Mouse (Mus musculus) urinary bladder, postnatal 25 days (tissue): ENCODE measurements around the gene Gm10392.
A peak's percentile ranks its signal among the peaks of the same experiment; 100 is the strongest.

Source experiments
- DNase-seq: peaks from one replicate; pipeline ENCODE4 v3.0.0; 2022; ENCODE audit warnings: low spot score

Gm10392 gene

GRCm38 (mm10) chr11:77492311-77492871 is 26.6 kb downstream of the Gm10392 start:
- no peak for DNase-seq

DNA sequence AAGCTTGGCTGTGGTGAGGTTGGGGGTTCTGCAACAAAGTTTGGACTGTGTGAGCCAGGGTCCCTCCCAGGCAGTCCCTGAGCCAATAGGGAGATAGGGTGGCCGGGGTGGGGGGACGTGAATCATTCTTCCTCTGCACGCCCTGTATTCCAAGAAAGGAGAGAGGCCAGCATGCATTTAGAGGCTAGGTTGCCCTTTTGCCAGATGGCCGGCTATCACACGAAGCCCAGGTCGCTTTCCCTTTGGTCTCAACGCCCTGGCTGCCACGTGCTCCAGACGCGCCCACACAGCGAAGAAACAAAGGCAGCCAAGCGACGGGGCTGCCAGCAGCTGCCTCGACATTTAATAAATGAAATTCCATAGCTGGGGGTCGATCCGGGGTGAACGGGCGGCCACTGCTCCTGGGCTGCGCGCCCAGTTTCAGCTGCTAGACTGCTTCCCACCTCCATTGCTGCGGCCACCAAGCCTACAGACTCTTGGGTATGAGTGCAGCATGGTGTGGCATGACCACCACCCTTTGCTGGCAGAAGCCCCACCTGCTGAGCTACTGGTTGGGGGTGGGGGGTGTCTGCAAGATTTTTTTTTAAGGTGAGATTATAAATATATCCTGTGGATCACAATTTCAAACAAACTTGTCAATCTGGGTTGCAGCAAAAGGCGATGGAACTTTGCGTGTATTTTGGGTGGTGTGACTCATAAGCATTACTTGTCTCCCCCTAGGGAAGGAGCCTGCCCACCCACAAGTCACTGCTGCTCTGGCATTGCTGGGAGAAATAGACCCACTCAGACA is 27.3 kb downstream of the Gm10392 start:
- DNase-seq, result no peak

DNA sequence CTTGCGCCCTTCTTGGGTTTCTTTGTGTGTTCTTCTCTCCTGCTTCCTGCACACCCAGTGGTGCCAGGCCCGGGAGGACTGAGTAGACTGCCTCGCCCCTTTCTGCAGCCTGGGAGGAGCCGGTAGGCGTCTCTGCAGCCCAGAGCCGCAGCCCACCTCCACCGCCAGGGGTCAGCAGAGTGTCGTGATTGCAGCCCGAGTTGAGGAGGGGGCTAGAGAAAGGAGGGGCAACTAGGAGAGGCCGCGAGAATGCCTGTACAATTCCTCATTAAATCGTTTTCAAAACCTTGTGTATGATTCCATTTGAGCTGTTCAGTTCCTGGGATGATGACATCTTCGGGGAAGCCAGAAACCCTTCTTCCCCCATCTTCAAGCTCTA is 27.9 kb downstream of the Gm10392 start:
- peak; percentile 91 for DNase-seq

DNA sequence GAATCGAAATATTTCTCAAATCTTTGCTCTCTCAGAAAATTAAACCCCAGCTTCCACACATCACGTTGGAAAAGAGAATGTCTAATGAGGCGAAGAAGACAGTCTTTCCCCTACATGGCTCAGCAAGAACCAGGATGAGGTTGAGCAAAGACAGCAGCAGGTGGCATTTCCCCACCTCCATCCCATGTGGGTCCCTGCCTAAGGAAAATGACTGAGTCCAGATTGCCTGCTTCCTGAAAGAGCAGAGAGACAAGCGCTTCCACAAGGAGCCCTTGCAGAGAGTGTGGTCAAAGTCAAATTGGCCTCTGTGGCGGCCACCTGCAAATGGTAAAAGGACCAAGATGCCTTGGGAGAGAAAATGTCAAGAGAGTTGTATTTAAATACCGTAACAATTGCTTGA is 28.5 kb downstream of the Gm10392 start:
- no peak for DNase-seq

- no peak for DNase-seq
These were observed 29.3 kb downstream of the Gm10392 start, which contains the start of gene Ankrd13b for GRCm38 (mm10) chr11:77489591-77490235. TSS of gene Ankrd13b (minus strand) at chr11:77489678.

GRCm38 (mm10) chr11:77488771-77489581 is 30.0 kb downstream of the Gm10392 start:
- DNase-seq, result no peak

- no peak for DNase-seq
These were observed 32.2 kb downstream of the Gm10392 start for GRCm38 (mm10) chr11:77486798-77487197.

DNA sequence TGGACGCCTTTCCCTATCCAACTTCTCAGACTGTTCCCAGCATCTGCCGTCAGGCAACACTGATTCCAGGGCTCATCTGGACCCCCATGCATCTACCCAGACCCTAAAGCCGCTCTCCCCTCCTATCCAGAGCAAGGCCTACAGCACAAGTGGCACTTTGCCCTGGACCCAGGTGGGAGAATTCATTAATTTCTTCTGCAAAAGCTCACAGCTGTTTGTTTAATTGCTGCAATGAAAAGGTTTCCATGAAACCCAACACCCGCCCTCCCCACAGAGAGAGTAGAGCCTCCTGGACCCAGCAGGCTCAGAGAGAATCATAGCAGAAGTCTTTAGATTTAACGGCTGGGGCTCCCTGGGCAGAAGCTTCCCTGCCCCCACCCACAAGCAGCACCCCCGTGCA is 33.8 kb downstream of the Gm10392 start:
- no peak for DNase-seq

DNA sequence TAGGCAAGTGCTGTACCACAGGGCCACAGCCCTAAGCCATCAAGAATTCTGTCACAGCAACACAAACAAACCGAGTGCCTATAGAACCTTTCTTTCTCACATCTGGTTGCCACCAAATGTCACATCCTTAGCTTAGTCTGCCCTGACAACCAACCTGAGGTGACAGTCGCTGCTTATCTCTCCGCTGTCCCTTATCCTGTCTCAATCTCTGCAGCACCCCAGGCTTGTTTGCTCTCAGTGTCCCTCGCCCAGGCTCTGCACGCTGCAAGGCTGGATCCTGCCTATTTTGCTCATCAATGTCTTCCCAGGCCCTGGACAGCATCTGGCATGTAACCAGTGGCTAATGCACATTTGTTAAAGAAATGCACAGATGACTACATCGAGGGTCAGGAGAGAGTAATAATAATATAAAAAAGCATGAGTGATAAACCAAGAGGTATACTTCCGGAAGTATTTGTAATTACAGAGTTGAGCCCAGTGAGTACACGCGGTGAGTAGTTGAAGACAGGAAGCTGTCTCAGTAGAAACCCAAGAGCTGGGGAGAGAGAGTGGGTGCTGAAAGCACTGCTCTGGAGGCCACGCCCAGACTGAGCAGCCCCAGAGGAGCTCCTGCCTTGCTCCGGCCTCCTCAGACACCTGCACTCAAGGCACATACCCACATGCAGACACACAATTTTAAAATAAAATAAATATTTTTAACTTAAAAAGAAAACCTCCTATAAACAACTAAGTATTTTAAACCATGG is 35.3 kb downstream of the Gm10392 start:
- no peak for DNase-seq

GRCm38 (mm10) chr11:77483043-77483442 is 36.0 kb downstream of the Gm10392 start:
- DNase-seq, result no peak

- DNase-seq, result no peak
These were observed 42.1 kb downstream of the Gm10392 start for GRCm38 (mm10) chr11:77476895-77477294.

- DNase-seq, result no peak
These were observed 42.8 kb downstream of the Gm10392 start for GRCm38 (mm10) chr11:77476216-77476615.

GRCm38 (mm10) chr11:77472775-77473174 is 46.2 kb downstream of the Gm10392 start:
- DNase-seq, result no peak

GRCm38 (mm10) chr11:77471407-77471806 is 47.6 kb downstream of the Gm10392 start:
- no peak for DNase-seq

- DNase-seq, result no peak
These were observed 50.6 kb downstream of the Gm10392 start for GRCm38 (mm10) chr11:77468397-77468796.

GRCm38 (mm10) chr11:77467784-77468183 is 51.2 kb downstream of the Gm10392 start:
- peak; percentile 75 for DNase-seq

GRCm38 (mm10) chr11:77467157-77467556 is 51.8 kb downstream of the Gm10392 start:
- DNase-seq, result peak; percentile 67
